Mouse (Mus musculus): Measurements from ENCODE around the gene Hs3st2.

DNA sequence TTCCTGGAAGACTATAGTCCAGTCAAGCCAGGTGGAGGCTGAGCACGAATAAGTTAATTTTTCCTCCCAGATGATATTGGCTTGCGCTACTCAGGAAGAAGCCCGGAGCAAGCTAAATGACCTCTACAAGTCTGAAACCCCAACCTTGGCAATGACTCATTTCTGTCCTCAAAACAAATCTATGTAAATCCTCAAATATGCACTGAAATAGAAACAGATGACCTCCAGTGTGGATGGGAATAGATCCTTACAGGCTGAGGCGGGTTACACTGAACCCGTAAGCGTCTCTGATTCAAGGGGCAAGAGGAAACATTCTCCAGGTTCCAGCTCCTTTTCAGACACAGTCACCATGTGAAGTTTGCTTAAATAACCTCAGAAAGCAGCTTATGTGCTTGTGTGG lies 24.5 kb upstream of the Hs3st2 start:
- TF ChIP-seq CTCF (IDR thresholded peaks at IDR 0.05; ENCODE audit: control insufficient read depth, insufficient read depth, insufficient read length) (no peak), MYOD1 (IDR thresholded peaks at IDR 0.05; ENCODE audit: control insufficient read depth, insufficient read length, low read depth) (no peak), FOSL1 (IDR thresholded peaks at IDR 0.05; ENCODE audit: insufficient read depth, low read length, poor library complexity, severe bottlenecking) (no peak), MYOG (IDR thresholded peaks at IDR 0.05; ENCODE audit: control insufficient read depth, extremely low read depth, insufficient read length) (no peak), CEBPB (IDR thresholded peaks at IDR 0.05; ENCODE audit: low read depth) (no peak)
